Mouse (Mus musculus) neural tube, embryonic 14.5 days (tissue): Measurements from ENCODE around the gene Rrp36. TPM values are rescaled to one million over a fixed set of nuclear protein-coding genes. Genes with fewer than 3 reads are reported as not detected.

Experiments
- ATAC-seq: fragments of 200-750 bp; cut with Nextera tagmentation; 2 replicates; pipeline ENCODE4 v1.8.0; 2017; ENCODE audit warnings: low read depth, mild to moderate bottlenecking, moderate TSS enrichment, moderate library complexity
- H3K27ac ChIP-seq: fragments of 300-500 bp; sonication (generic); 2 replicates; pipeline ENCODE4 v1.5.1; 2014; ENCODE audit warnings: low read depth, mild to moderate bottlenecking, control low read depth, low read length, moderate library complexity, mixed read lengths
- H3K27me3 ChIP-seq: fragments of 300-500 bp; sonication (generic); 2 replicates; pipeline ENCODE4 v1.6.1; 2014; ENCODE audit warnings: low read length; ENCODE audit not compliant: control insufficient read depth, insufficient read depth
- H3K36me3 ChIP-seq: fragments of 300-500 bp; sonication (generic); 2 replicates; pipeline ENCODE4 v1.6.1; 2014; ENCODE audit warnings: low read length, mixed read lengths; ENCODE audit not compliant: control insufficient read depth, insufficient read depth
- H3K4me1 ChIP-seq: fragments of 300-500 bp; sonication (generic); 2 replicates; pipeline ENCODE4 v1.6.1; 2014; ENCODE audit warnings: low read length; ENCODE audit not compliant: control insufficient read depth, insufficient read depth
- H3K4me2 ChIP-seq: fragments of 300-500 bp; sonication (generic); 2 replicates; pipeline ENCODE4 v1.6.1; 2014; ENCODE audit warnings: mild to moderate bottlenecking, low read depth, low read length, control low read depth
- H3K4me3 ChIP-seq: fragments of 300-500 bp; sonication (generic); 2 replicates; pipeline ENCODE4 v1.5.1; 2014; ENCODE audit warnings: low read depth, low read length, control low read depth, mixed read lengths
- H3K9ac ChIP-seq: fragments of 300-500 bp; sonication (generic); replicated peaks from 2 replicates; pipeline ENCODE4 v1.6.1; 2014; ENCODE audit warnings: low read depth, mild to moderate bottlenecking, control low read depth, low read length, mixed read lengths
- H3K9me3 ChIP-seq: fragments of 300-500 bp; sonication (generic); 2 replicates; pipeline ENCODE4 v1.6.1; 2016; ENCODE audit warnings: low read length; ENCODE audit not compliant: control insufficient read depth
- WGBS: fragments of 180-500 bp; shearing (Covaris S2); extraction: QIAGEN DNeasy Blood & Tissue Kit; methylation state at CpG from one replicate; pipeline ENCODE4 v1.1.7; 2014; 5-methylcytosine and 5-hydroxymethylcytosine counted together
- polyA plus RNA-seq: library from polyadenylated mRNA; unstranded; fragments of >200 nt; fragmentation: Nextera tagmentation; extraction: Ambion mirVana; gene quantifications from 2 replicates; pipeline ENCODE4 v1.2.1, GENCODE M21; 2014

Rrp36 gene
- polyA plus RNA-seq, 1 experiment from 2014 or later: 49.6 TPM

- WGBS: 81% methylated on average over 1 of the region's 1 CpGs
- Histone ChIP-seq H3K4me1 (no peaks in the 10 kb centered on the region), H3K27me3 (no peaks in the 10 kb centered on the region), H3K36me3 (no peaks in the 10 kb centered on the region), H3K4me2 (no peak overlapping the region), H3K27ac (no peak overlapping the region), H3K9ac (no peak overlapping the region), H3K4me3 (no peak overlapping the region), H3K9me3 (no peaks in the 10 kb centered on the region)
- ATAC-seq: no peak
Observed at GRCm38 (mm10) chr17:46694517-46695063, 20.4 kb upstream of the Rrp36 start.

GRCm38 (mm10) chr17:46691390-46691789 is 17.2 kb upstream of the Rrp36 start:
- 95% methylated on average over 2 of the region's 2 CpGs for WGBS

GRCm38 (mm10) chr17:46690665-46691064 is 16.5 kb upstream of the Rrp36 start:
- H3K27me3 ChIP-seq: no peaks in the 10 kb centered on the region
- 94% methylated on average over 12 of the region's 12 CpGs for WGBS
- no peaks in the 10 kb centered on the region for H3K9me3 ChIP-seq
- no peak overlapping the region for H3K27ac ChIP-seq
- H3K9ac ChIP-seq: no peak overlapping the region
- no peak overlapping the region for H3K4me2 ChIP-seq
- ATAC-seq: no peak
- H3K36me3 ChIP-seq: peaks cover 12% of the 10 kb centered on the region; the same call in 1 of the 2 replicates
- no peaks in the 10 kb centered on the region for H3K4me1 ChIP-seq
- H3K4me3 ChIP-seq: no peak overlapping the region

More at GRCm38 (mm10) chr17:46691390-46691789, 17.2 kb upstream of the Rrp36 start:
- ATAC-seq: no peak
- Histone ChIP-seq H3K9me3 (no peaks in the 10 kb centered on the region), H3K4me3 (no peak overlapping the region), H3K27ac (no peak overlapping the region), H3K9ac (no peak overlapping the region), H3K27me3 (no peaks in the 10 kb centered on the region), H3K4me2 (no peak overlapping the region), H3K4me1 (no peaks in the 10 kb centered on the region), H3K36me3 (peaks cover 5% of the 10 kb centered on the region; the same call in 1 of the 2 replicates)

- Histone ChIP-seq H3K4me2 (no peak overlapping the region), H3K27me3 (no peaks in the 10 kb centered on the region), H3K9me3 (no peaks in the 10 kb centered on the region), H3K36me3 (peaks cover 33% of the 10 kb centered on the region), H3K9ac (no peak overlapping the region), H3K4me1 (peaks cover 7% of the 10 kb centered on the region), H3K4me3 (no peak overlapping the region), H3K27ac (no peak overlapping the region)
- 97% methylated on average over 6 of the region's 6 CpGs for WGBS
- ATAC-seq: no peak
Observed at GRCm38 (mm10) chr17:46685913-46686312, 11.8 kb upstream of the Rrp36 start.

GRCm38 (mm10) chr17:46682654-46683389 is 8.7 kb upstream of the Rrp36 start:
- Histone ChIP-seq H3K36me3 (peaks cover 37% of the 10 kb centered on the region), H3K27me3 (no peaks in the 10 kb centered on the region), H3K9ac (no peak overlapping the region), H3K4me1 (peaks cover 20% of the 10 kb centered on the region), H3K4me2 (no peak overlapping the region), H3K27ac (no peak overlapping the region), H3K4me3 (no peak overlapping the region), H3K9me3 (no peaks in the 10 kb centered on the region)
- 84% methylated on average over 16 of the region's 16 CpGs for WGBS
- ATAC-seq: no peak

- peak; percentile 1; the same call in 1 of the 2 replicates for ATAC-seq
- WGBS: 26% methylated on average over 12 of the region's 12 CpGs
- Histone ChIP-seq H3K36me3 (peaks cover 46% of the 10 kb centered on the region), H3K4me1 (peaks cover 20% of the 10 kb centered on the region), H3K4me2 (peak overlapping the region; percentile 87), H3K9me3 (no peaks in the 10 kb centered on the region), H3K4me3 (peak overlapping the region; percentile 79), H3K27ac (no peak overlapping the region), H3K9ac (peak overlapping the region; percentile 65), H3K27me3 (no peaks in the 10 kb centered on the region)
Observed at GRCm38 (mm10) chr17:46681466-46682118, 7.4 kb upstream of the Rrp36 start.

GRCm38 (mm10) chr17:46680760-46681373 is 6.7 kb upstream of the Rrp36 start, which contains the start of gene Klhdc3:
TSS of gene Klhdc3 (minus strand) at chr17:46680914.
- Histone ChIP-seq H3K9ac (peak within 1 kb of the TSS; percentile 65), H3K9me3 (no peaks in the 10 kb centered on the region), H3K27me3 (no peaks in the 10 kb centered on the region), H3K27ac (peak within 1 kb of the TSS; percentile 85), H3K4me2 (peak within 1 kb of the TSS; percentile 87), H3K4me3 (peak within 1 kb of the TSS; percentile 79), H3K36me3 (peaks cover 46% of the 10 kb centered on the region), H3K4me1 (peaks cover 20% of the 10 kb centered on the region)
- WGBS: 0% methylated on average over 49 of the region's 49 CpGs
- ATAC-seq: peak; percentile 96

GRCm38 (mm10) chr17:46679843-46680759 is 5.9 kb upstream of the Rrp36 start:
- peak overlapping the region; percentile 65 for H3K9ac ChIP-seq
- ATAC-seq: no peak; the same call in none of the 2 replicates
- H3K4me1 ChIP-seq: peaks cover 20% of the 10 kb centered on the region
- peak overlapping the region; percentile 65 for H3K4me2 ChIP-seq
- H3K27me3 ChIP-seq: no peaks in the 10 kb centered on the region
- H3K9me3 ChIP-seq: no peaks in the 10 kb centered on the region
- peak overlapping the region; percentile 79 for H3K4me3 ChIP-seq
- peaks cover 48% of the 10 kb centered on the region for H3K36me3 ChIP-seq
- WGBS: under 1% methylated on average over 34 of the region's 34 CpGs
- peak overlapping the region; percentile 85 for H3K27ac ChIP-seq
